Mouse (Mus musculus) liver, embryonic 15.5 days (tissue): Measurements from ENCODE around the gene Hoxa13. TPM values are rescaled to one million over a fixed set of nuclear protein-coding genes. Genes with fewer than 3 reads are reported as not detected.
A peak's percentile ranks its signal among the peaks of the same experiment; 100 is the strongest.

ENCODE experiments used
- ATAC-seq: fragments of 200-750 bp; cut with Nextera tagmentation; 2 replicates; pipeline ENCODE4 v1.8.0; 2017; ENCODE audit warnings: moderate number of reproducible peaks, mild to moderate bottlenecking, moderate library complexity; ENCODE audit not compliant: insufficient read depth
- H3K27ac ChIP-seq: fragments of 300-500 bp; sonication (generic); replicated peaks from 2 replicates; pipeline ENCODE4 v1.5.1; 2015; ENCODE audit warnings: mild to moderate bottlenecking, inconsistent platforms
- H3K27me3 ChIP-seq: fragments of 300-500 bp; sonication (generic); 2 replicates; pipeline ENCODE4 v1.6.1; 2015; ENCODE audit warnings: mild to moderate bottlenecking, inconsistent platforms
- H3K36me3 ChIP-seq: fragments of 300-500 bp; sonication (generic); replicated peaks from 2 replicates; pipeline ENCODE4 v1.6.1; 2015; ENCODE audit warnings: moderate library complexity, mild to moderate bottlenecking, inconsistent platforms
- H3K4me1 ChIP-seq: fragments of 300-500 bp; sonication (generic); replicated peaks from 2 replicates; pipeline ENCODE4 v1.6.1; 2015; ENCODE audit warnings: inconsistent platforms
- H3K4me2 ChIP-seq: fragments of 300-500 bp; sonication (generic); 2 replicates; pipeline ENCODE4 v1.6.1; 2015; ENCODE audit warnings: moderate library complexity, mild to moderate bottlenecking, inconsistent platforms
- H3K4me3 ChIP-seq: fragments of 300-500 bp; sonication (generic); replicated peaks from 2 replicates; pipeline ENCODE4 v1.5.1; 2015; ENCODE audit warnings: mild to moderate bottlenecking, inconsistent platforms
- H3K9ac ChIP-seq: fragments of 300-500 bp; sonication (generic); 2 replicates; pipeline ENCODE4 v1.6.1; 2015; ENCODE audit warnings: moderate library complexity, mild to moderate bottlenecking, inconsistent platforms
- H3K9me3 ChIP-seq: fragments of 300-500 bp; sonication (generic); replicated peaks from 2 replicates; pipeline ENCODE4 v1.6.1; 2016; ENCODE audit warnings: inconsistent platforms
- WGBS: fragments of 180-500 bp; shearing (Covaris S2); methylation state at CpG from one replicate; pipeline ENCODE4 v1.1.7; 2015; ENCODE audit warnings: mixed read lengths; ENCODE audit not compliant: insufficient replicate concordance; 5-methylcytosine and 5-hydroxymethylcytosine counted together
- polyA plus RNA-seq: library from polyadenylated mRNA; unstranded; fragments of >200 nt; fragmentation: Nextera tagmentation; extraction: Ambion mirVana; gene quantifications from 2 replicates; pipeline ENCODE4 v1.2.1, GENCODE M21; 2015

Hoxa13 gene
- polyA plus RNA-seq, 1 experiment from 2014 or later = not detected

DNA sequence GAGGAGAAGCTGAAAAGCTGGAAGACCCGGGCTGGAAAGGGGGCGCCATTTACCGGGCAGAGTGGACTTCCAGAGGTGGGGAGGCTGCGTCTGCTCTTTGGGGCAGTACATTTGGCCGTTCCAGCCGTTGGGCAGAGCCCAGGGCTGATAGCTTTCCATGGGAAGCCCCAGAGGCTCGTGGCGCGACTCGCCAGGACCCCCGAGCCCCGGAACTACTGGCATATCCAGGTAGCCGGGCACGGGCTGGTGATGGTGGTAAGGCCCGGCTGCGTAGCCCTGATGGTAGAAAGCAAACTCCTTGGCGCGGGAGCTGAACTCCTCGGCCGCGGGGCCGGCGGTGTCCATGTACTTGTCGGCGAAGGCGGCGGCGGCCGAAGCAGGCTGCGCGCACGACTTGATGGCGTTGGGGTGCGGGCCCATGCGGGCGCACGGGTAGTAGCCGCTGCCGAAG, 844 bp downstream of the Hoxa13 start:
- peaks cover 5% of the 10 kb centered on the region; the same call in 1 of the 2 replicates for H3K4me1 ChIP-seq
- no peak for ATAC-seq
- no peaks in the 10 kb centered on the region for H3K36me3 ChIP-seq

GRCm38 (mm10) chr6:52259081-52259790, 1.4 kb downstream of the Hoxa13 start:
- H3K4me1 ChIP-seq = peaks cover 5% of the 10 kb centered on the region; the same call in 1 of the 2 replicates
- H3K36me3 ChIP-seq = no peaks in the 10 kb centered on the region
- H3K27ac ChIP-seq = no peak overlapping the region
- H3K9ac ChIP-seq = no peak overlapping the region
- under 1% methylated on average over 24 of the region's 25 CpGs for WGBS
- H3K27me3 ChIP-seq = peaks cover 98% of the 10 kb centered on the region
- no peaks in the 10 kb centered on the region for H3K9me3 ChIP-seq
- H3K4me2 ChIP-seq = no peak overlapping the region
- ATAC-seq = no peak
- H3K4me3 ChIP-seq = no peak overlapping the region

More for the DNA sequence above, 844 bp downstream of the Hoxa13 start:
- Histone ChIP-seq H3K9ac (no peak overlapping the region), H3K4me2 (peak overlapping the region; percentile 62), H3K27ac (no peak overlapping the region), H3K9me3 (no peaks in the 10 kb centered on the region), H3K27me3 (peaks cover 98% of the 10 kb centered on the region), H3K4me3 (0 out of 2 replicates have a peak overlapping the region, but pooled peaks have one; percentile 14)
- 2% methylated on average over 36 of the region's 39 CpGs for WGBS

DNA sequence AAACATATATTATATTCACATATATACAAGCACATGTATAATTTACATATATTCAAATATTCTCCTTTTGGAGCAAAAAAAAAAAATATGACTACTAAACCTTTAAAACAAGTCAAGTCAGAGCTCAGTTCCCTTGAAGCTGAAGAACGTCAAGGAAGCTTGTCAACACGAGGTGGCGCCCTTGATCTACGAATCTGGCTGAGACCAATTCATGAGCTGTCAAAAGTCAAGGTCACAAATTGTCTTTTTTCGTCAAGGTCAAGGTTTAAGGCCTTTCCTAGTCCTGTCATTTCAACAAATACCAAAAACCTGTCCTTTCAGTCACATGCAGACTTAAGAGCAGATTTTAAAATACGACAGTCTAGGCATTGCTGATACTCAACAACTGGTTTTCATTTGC, 3.7 kb downstream of the Hoxa13 start:
- Histone ChIP-seq H3K27me3 (peaks cover 98% of the 10 kb centered on the region), H3K36me3 (no peaks in the 10 kb centered on the region), H3K27ac (no peak overlapping the region), H3K4me1 (peaks cover 5% of the 10 kb centered on the region; the same call in 1 of the 2 replicates), H3K9me3 (no peaks in the 10 kb centered on the region), H3K9ac (no peak overlapping the region), H3K4me3 (no peak overlapping the region), H3K4me2 (no peak overlapping the region)
- under 1% methylated on average over 6 of the region's 6 CpGs for WGBS
- ATAC-seq = no peak

GRCm38 (mm10) chr6:52253511-52254500, 6.9 kb downstream of the Hoxa13 start:
- Histone ChIP-seq H3K36me3 (no peaks in the 10 kb centered on the region), H3K4me3 (no peak overlapping the region), H3K27me3 (peaks cover 98% of the 10 kb centered on the region), H3K27ac (no peak overlapping the region), H3K9me3 (no peaks in the 10 kb centered on the region), H3K9ac (no peak overlapping the region), H3K4me2 (no peak overlapping the region), H3K4me1 (no peaks in the 10 kb centered on the region)
- no peak for ATAC-seq
- WGBS = 2% methylated on average over 59 of the region's 59 CpGs

DNA sequence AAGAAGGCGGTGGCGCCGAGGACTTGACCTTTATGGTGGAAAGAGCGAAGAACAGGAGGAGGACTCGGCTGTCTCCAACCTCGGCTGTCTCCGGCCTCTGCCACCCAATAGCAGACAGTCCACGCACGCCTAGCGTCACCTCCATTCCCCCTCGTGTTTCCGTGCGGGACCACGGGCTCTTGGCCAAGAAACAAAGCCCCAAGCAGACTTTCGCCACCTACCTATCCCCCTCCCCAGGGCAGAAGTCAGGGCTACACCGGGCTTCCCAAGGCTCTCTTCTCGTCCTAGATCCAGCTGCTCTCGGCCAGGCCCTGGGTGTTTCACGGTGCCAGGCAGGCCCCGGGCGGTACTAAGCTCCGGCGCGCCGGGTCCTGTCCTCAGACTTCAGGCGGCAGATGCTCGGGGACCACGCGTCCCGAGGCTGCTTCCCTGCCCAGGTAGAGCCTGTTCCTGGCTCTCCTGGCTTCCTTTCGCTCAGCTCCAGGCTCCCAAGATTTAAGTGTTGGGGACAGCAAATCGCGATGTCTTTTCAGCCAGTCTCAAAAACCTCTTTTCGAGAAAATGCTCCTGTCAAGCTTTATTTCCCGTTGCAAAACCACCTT, 7.8 kb downstream of the Hoxa13 start:
- H3K9me3 ChIP-seq = no peaks in the 10 kb centered on the region
- H3K4me1 ChIP-seq = no peaks in the 10 kb centered on the region
- no peaks in the 10 kb centered on the region for H3K36me3 ChIP-seq
- no peak overlapping the region for H3K27ac ChIP-seq
- no peak overlapping the region for H3K4me3 ChIP-seq
- H3K27me3 ChIP-seq = peaks cover 99% of the 10 kb centered on the region
- ATAC-seq = no peak
- H3K4me2 ChIP-seq = no peak overlapping the region
- no peak overlapping the region for H3K9ac ChIP-seq
- 2% methylated on average over 35 of the region's 35 CpGs for WGBS

- Histone ChIP-seq H3K36me3 (no peaks in the 10 kb centered on the region), H3K9ac (no peak overlapping the region), H3K4me1 (no peaks in the 10 kb centered on the region), H3K27me3 (peaks cover 100% of the 10 kb centered on the region), H3K27ac (no peak overlapping the region), H3K4me3 (no peak overlapping the region), H3K9me3 (no peaks in the 10 kb centered on the region), H3K4me2 (no peak overlapping the region)
- no peak for ATAC-seq
- WGBS = 3% methylated on average over 24 of the region's 24 CpGs
These were observed 8.5 kb downstream of the Hoxa13 start for GRCm38 (mm10) chr6:52252016-52252774.

- WGBS = 9% methylated on average over 7 of the region's 7 CpGs
- Histone ChIP-seq H3K9ac (no peak overlapping the region), H3K27ac (no peak overlapping the region), H3K4me2 (no peak overlapping the region), H3K27me3 (peaks cover 100% of the 10 kb centered on the region), H3K36me3 (no peaks in the 10 kb centered on the region), H3K4me3 (no peak overlapping the region), H3K9me3 (no peaks in the 10 kb centered on the region), H3K4me1 (no peaks in the 10 kb centered on the region)
- no peak for ATAC-seq
These were observed 9.4 kb downstream of the Hoxa13 start for GRCm38 (mm10) chr6:52251177-52251879.

- H3K4me1 ChIP-seq = no peaks in the 10 kb centered on the region
- H3K4me3 ChIP-seq = no peak overlapping the region
- no peak overlapping the region for H3K9ac ChIP-seq
- no peak overlapping the region for H3K4me2 ChIP-seq
- WGBS = 2% methylated on average over 4 of the region's 4 CpGs
- no peaks in the 10 kb centered on the region for H3K36me3 ChIP-seq
- H3K9me3 ChIP-seq = no peaks in the 10 kb centered on the region
- H3K27me3 ChIP-seq = peaks cover 100% of the 10 kb centered on the region
- no peak overlapping the region for H3K27ac ChIP-seq
- ATAC-seq = no peak
These were observed 10.9 kb downstream of the Hoxa13 start for GRCm38 (mm10) chr6:52249826-52250225.

GRCm38 (mm10) chr6:52249415-52249738, 11.3 kb downstream of the Hoxa13 start:
- ATAC-seq = no peak
- Histone ChIP-seq H3K4me1 (no peaks in the 10 kb centered on the region), H3K9ac (no peak overlapping the region)

More at GRCm38 (mm10) chr6:52249415-52249738, 11.3 kb downstream of the Hoxa13 start:
- Histone ChIP-seq H3K9me3 (no peaks in the 10 kb centered on the region), H3K27ac (no peak overlapping the region), H3K27me3 (peaks cover 100% of the 10 kb centered on the region), H3K36me3 (no peaks in the 10 kb centered on the region), H3K4me3 (no peak overlapping the region), H3K4me2 (no peak overlapping the region)
- under 1% methylated on average over 16 of the region's 16 CpGs for WGBS
